Mouse (Mus musculus): ENCODE data around the gene Ubac2. TPM values are rescaled to one million over a fixed set of nuclear protein-coding genes. Genes with fewer than 3 reads are reported as not detected.

Gene Ubac2
- total and polyA plus RNA-seq, 2 experiments from 2014 or later, result 43.6 to 51.7 TPM

DNA sequence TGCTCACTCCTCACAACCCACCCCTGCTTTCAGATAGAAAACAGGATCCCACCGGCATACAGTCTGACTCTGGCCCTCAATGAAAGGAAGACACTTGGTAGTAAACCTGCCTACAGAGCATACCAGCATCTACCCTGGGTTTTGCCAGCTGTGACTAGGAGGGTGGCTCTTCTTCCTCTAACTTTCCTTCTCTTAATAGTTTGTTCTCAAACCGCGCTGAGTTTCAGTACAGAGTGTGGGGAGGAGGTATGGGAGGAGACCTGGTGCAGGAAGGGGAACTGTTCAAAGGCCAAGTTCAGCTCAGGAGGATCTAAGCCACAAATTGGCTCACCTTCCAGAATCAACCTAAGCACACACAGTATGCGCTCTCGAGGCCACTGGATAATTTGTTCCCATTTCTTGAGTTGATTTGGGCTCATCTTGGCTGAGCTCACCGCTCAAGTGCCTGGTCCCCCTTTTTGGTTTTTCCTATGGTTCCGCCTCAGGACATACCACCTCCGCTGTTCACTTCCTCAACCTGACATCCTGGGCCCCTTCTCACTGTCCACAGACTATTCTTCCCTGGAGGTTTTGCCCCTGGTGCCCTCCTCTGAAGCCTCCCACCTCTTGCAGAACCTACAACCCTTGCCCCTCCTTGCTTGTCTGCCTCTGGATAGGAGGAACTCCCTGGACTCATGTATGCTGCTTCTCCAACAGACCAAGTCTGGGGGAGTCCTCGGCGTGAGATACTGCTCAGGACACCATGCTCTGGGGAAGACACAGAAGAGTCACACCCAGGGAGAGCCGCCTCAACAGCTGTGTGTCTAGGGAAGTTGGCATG is 150.7 kb downstream of the Ubac2 start:
- 93% methylated on average over 11 of the region's 11 CpGs for WGBS
- no peak for DNase-seq (ENCODE audit: low spot score)
- ATAC-seq (ENCODE audit: low FRiP score), result no peak
- no peaks in the 10 kb centered on the region for H3K9me3 ChIP-seq (ENCODE audit: low read length)
- H3K9ac ChIP-seq (replicated peaks; ENCODE audit: low read length, poor library complexity, severe bottlenecking), result no peak overlapping the region
- TF ChIP-seq CTCF (IDR thresholded peaks at IDR 0.05), result no peak
- H3K4me1 ChIP-seq (ENCODE audit: insufficient read depth, low read length), result no peaks in the 10 kb centered on the region
- 0 out of 2 replicates have a peak, but pooled peaks cover 2% of the 10 kb centered on the region for H3K36me3 ChIP-seq (ENCODE audit: insufficient read depth, low read length)
- no peaks in the 10 kb centered on the region for H3K27me3 ChIP-seq (ENCODE audit: insufficient read depth, low read length)
- H3K27ac ChIP-seq (ENCODE audit: low read depth, low read length), result no peak overlapping the region
- no peak overlapping the region for H3K4me2 ChIP-seq (ENCODE audit: low read depth, low read length, poor library complexity, severe bottlenecking)
- H3K4me3 ChIP-seq (ENCODE audit: low read depth, low read length), result no peak overlapping the region

GRCm38 (mm10) chr14:122029851-122030250 is 151.4 kb downstream of the Ubac2 start:
- no peaks in the 10 kb centered on the region for H3K9me3 ChIP-seq (ENCODE audit: low read length)
- DNase-seq (ENCODE audit: low spot score) (no peak), ATAC-seq (ENCODE audit: low FRiP score) (no peak)
- no peak overlapping the region for H3K27ac ChIP-seq (ENCODE audit: low read depth, low read length)
- no peaks in the 10 kb centered on the region for H3K36me3 ChIP-seq (ENCODE audit: insufficient read depth, low read length)
- no peak overlapping the region for H3K9ac ChIP-seq (replicated peaks; ENCODE audit: low read length, poor library complexity, severe bottlenecking)
- 83% methylated on average over 4 of the region's 4 CpGs for WGBS
- no peak for TF ChIP-seq CTCF (IDR thresholded peaks at IDR 0.05)
- H3K4me2 ChIP-seq (ENCODE audit: low read depth, low read length, poor library complexity, severe bottlenecking), result no peak overlapping the region
- no peaks in the 10 kb centered on the region for H3K27me3 ChIP-seq (ENCODE audit: insufficient read depth, low read length)
- H3K4me1 ChIP-seq (ENCODE audit: insufficient read depth, low read length), result no peaks in the 10 kb centered on the region
- no peak overlapping the region for H3K4me3 ChIP-seq (ENCODE audit: low read depth, low read length)

DNA sequence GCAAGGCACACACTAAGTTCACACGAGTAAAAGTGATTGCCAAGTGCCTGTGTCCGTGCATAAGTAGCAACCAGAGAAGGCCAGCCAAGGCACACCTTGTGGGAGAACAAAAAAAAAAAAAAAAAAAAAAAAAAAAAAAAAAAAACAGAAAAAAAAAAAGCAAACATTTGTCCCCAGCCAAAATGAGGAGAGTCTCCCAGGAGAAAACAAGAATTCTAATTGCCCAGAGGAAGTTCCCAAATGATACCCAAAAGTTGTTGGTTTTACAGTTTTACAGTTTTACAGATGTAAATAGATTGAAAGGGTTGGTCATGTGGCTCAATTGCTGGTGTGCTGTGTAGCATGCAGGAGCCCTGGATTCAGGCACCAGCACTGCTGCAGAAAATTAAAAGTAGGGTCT is 153.6 kb downstream of the Ubac2 start:
- WGBS, result 89% methylated on average over 2 of the region's 2 CpGs
- DNase-seq (ENCODE audit: low spot score) (no peak), ATAC-seq (ENCODE audit: low FRiP score) (no peak)
- Histone ChIP-seq H3K4me1 (ENCODE audit: insufficient read depth, low read length) (no peaks in the 10 kb centered on the region), H3K9me3 (ENCODE audit: low read length) (no peaks in the 10 kb centered on the region), H3K4me2 (ENCODE audit: low read depth, low read length, poor library complexity, severe bottlenecking) (no peak overlapping the region), H3K4me3 (ENCODE audit: low read depth, low read length) (no peak overlapping the region), H3K9ac (replicated peaks; ENCODE audit: low read length, poor library complexity, severe bottlenecking) (no peak overlapping the region), H3K27me3 (ENCODE audit: insufficient read depth, low read length) (no peaks in the 10 kb centered on the region), H3K36me3 (ENCODE audit: insufficient read depth, low read length) (no peaks in the 10 kb centered on the region), H3K27ac (ENCODE audit: low read depth, low read length) (no peak overlapping the region)
- TF ChIP-seq CTCF (IDR thresholded peaks at IDR 0.05), result no peak

DNA sequence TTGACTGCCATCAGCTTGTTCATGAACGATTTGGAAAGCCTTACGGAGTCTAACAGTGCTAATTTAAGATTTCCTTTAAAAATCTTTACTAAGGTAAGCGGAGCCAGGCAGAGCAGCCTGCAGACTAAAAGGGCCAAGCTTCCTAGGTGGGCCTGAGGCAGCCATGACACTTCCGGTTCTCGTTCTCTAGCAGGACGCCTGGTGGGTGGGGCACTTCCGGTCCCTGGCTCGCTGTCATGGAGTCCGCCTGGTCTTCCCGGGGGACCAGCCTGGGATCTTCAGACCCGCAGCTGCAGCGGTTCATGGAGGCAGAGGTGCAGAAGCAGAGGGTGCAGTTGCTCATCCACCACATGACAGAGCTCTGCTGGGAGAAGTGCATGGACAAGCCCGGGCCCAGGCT is 156.0 kb downstream of the Ubac2 start, which contains the start of gene Timm8a2:
TSS of gene Timm8a2 (plus strand) at position 224 of the 400 bp plus-strand sequence.
- Histone ChIP-seq H3K4me1 (ENCODE audit: insufficient read depth, low read length) (no peaks in the 10 kb centered on the region), H3K9ac (replicated peaks; ENCODE audit: low read length, poor library complexity, severe bottlenecking) (no peak within 1 kb of the TSS), H3K36me3 (ENCODE audit: insufficient read depth, low read length) (no peaks in the 10 kb centered on the region), H3K4me2 (ENCODE audit: low read depth, low read length, poor library complexity, severe bottlenecking) (no peak within 1 kb of the TSS), H3K27ac (ENCODE audit: low read depth, low read length) (no peak within 1 kb of the TSS), H3K4me3 (ENCODE audit: low read depth, low read length) (no peak within 1 kb of the TSS), H3K9me3 (ENCODE audit: low read length) (no peaks in the 10 kb centered on the region), H3K27me3 (ENCODE audit: insufficient read depth, low read length) (no peaks in the 10 kb centered on the region)
- ATAC-seq (ENCODE audit: low FRiP score) (no peak), DNase-seq (ENCODE audit: low spot score) (no peak)
- TF ChIP-seq CTCF (IDR thresholded peaks at IDR 0.05), result no peak
- 90% methylated on average over 13 of the region's 13 CpGs for WGBS

- ATAC-seq (ENCODE audit: low FRiP score) (no peak), DNase-seq (ENCODE audit: low spot score) (no peak)
- H3K4me1 ChIP-seq (ENCODE audit: insufficient read depth, low read length), result no peaks in the 10 kb centered on the region
- H3K27me3 ChIP-seq (ENCODE audit: insufficient read depth, low read length), result no peaks in the 10 kb centered on the region
- no peak overlapping the region for H3K4me2 ChIP-seq (ENCODE audit: low read depth, low read length, poor library complexity, severe bottlenecking)
- no peak overlapping the region for H3K4me3 ChIP-seq (ENCODE audit: low read depth, low read length)
- WGBS, result 94% methylated on average over 1 of the region's 1 CpGs
- no peaks in the 10 kb centered on the region for H3K9me3 ChIP-seq (ENCODE audit: low read length)
- H3K27ac ChIP-seq (ENCODE audit: low read depth, low read length), result no peak overlapping the region
- no peak overlapping the region for H3K9ac ChIP-seq (replicated peaks; ENCODE audit: low read length, poor library complexity, severe bottlenecking)
- no peak for TF ChIP-seq CTCF (IDR thresholded peaks at IDR 0.05)
- no peaks in the 10 kb centered on the region for H3K36me3 ChIP-seq (ENCODE audit: insufficient read depth, low read length)
Measured at GRCm38 (mm10) chr14:122035181-122035580, 156.8 kb downstream of the Ubac2 start.

GRCm38 (mm10) chr14:122035860-122036259 is 157.4 kb downstream of the Ubac2 start:
- Histone ChIP-seq H3K4me2 (ENCODE audit: low read depth, low read length, poor library complexity, severe bottlenecking) (no peak overlapping the region), H3K27me3 (ENCODE audit: insufficient read depth, low read length) (no peaks in the 10 kb centered on the region), H3K27ac (ENCODE audit: low read depth, low read length) (no peak overlapping the region), H3K9me3 (ENCODE audit: low read length) (no peaks in the 10 kb centered on the region), H3K9ac (replicated peaks; ENCODE audit: low read length, poor library complexity, severe bottlenecking) (no peak overlapping the region), H3K36me3 (ENCODE audit: insufficient read depth, low read length) (no peaks in the 10 kb centered on the region), H3K4me3 (ENCODE audit: low read depth, low read length) (no peak overlapping the region), H3K4me1 (ENCODE audit: insufficient read depth, low read length) (no peaks in the 10 kb centered on the region)
- WGBS, result 98% methylated on average over 2 of the region's 2 CpGs
- TF ChIP-seq CTCF (IDR thresholded peaks at IDR 0.05), result no peak
- DNase-seq (ENCODE audit: low spot score) (no peak), ATAC-seq (ENCODE audit: low FRiP score) (no peak)
